Mouse (Mus musculus) limb, embryonic 11.5 days (tissue): ENCODE results near the gene Limd1. TPM values are rescaled to one million over a fixed set of nuclear protein-coding genes. Genes with fewer than 3 reads are reported as not detected.
A peak's percentile ranks its signal among the peaks of the same experiment; 100 is the strongest.

Source experiments
- ATAC-seq: fragments of 200-750 bp; cut with Nextera tagmentation; 2 replicates; pipeline ENCODE4 v1.8.0; 2017; ENCODE audit warnings: low read depth; ENCODE audit not compliant: insufficient number of reproducible peaks, low FRiP score, low TSS enrichment
- DNase-seq: peaks from one replicate; pipeline ENCODE4 v3.0.0-alpha.2; 2015; ENCODE audit warnings: low spot score
- H3K27ac ChIP-seq: fragments of 300-500 bp; sonication (generic); replicated peaks from 2 replicates; pipeline ENCODE4 v1.5.1; 2014; ENCODE audit warnings: low read depth, mild to moderate bottlenecking, low read length
- H3K27me3 ChIP-seq: fragments of 300-500 bp; sonication (generic); 2 replicates; pipeline ENCODE4 v1.6.1; 2014; ENCODE audit warnings: mild to moderate bottlenecking, low read length, mixed read lengths; ENCODE audit not compliant: control insufficient read depth, insufficient read depth
- H3K36me3 ChIP-seq: fragments of 300-500 bp; sonication (generic); 2 replicates; pipeline ENCODE4 v1.6.1; 2014; ENCODE audit warnings: mild to moderate bottlenecking, low read length, moderate library complexity, mixed read lengths; ENCODE audit not compliant: control insufficient read depth, insufficient read depth
- H3K4me1 ChIP-seq: fragments of 300-500 bp; sonication (generic); 2 replicates; pipeline ENCODE4 v1.6.1; 2014; ENCODE audit warnings: low read length, mixed read lengths; ENCODE audit not compliant: control insufficient read depth, insufficient read depth
- H3K4me2 ChIP-seq: fragments of 300-500 bp; sonication (generic); 2 replicates; pipeline ENCODE4 v1.6.1; 2014; ENCODE audit warnings: low read depth, mild to moderate bottlenecking, moderate library complexity; ENCODE audit not compliant: severe bottlenecking
- H3K4me3 ChIP-seq: fragments of 300-500 bp; sonication (generic); 2 replicates; pipeline ENCODE4 v1.5.1; 2014; ENCODE audit warnings: low read depth, low read length
- H3K9ac ChIP-seq: fragments of 300-500 bp; sonication (generic); 2 replicates; pipeline ENCODE4 v1.6.1; 2014; ENCODE audit warnings: mild to moderate bottlenecking, low read length
- H3K9me3 ChIP-seq: fragments of 300-500 bp; sonication (generic); 2 replicates; pipeline ENCODE4 v1.6.1; 2016; ENCODE audit warnings: low read length; ENCODE audit not compliant: control insufficient read depth
- WGBS: fragments of 180-500 bp; shearing (Covaris S2); extraction: QIAGEN DNeasy Blood & Tissue Kit; methylation state at CpG from one replicate; pipeline ENCODE4 v1.1.7; 2014; 5-methylcytosine and 5-hydroxymethylcytosine counted together
- polyA plus RNA-seq: library from polyadenylated mRNA; unstranded; fragments of >200 nt; fragmentation: Nextera tagmentation; extraction: Ambion mirVana; gene quantifications from 2 replicates; pipeline ENCODE4 v1.2.1, GENCODE M21; 2014

The Limd1 gene
- polyA plus RNA-seq, 1 experiment from 2014 or later: 51.1 TPM

- Histone ChIP-seq H3K4me1 (peaks cover 8% of the 10 kb centered on the region), H3K27ac (peak overlapping the region; percentile 59; the same call in 1 of the 2 replicates), H3K9ac (peak overlapping the region; percentile 64), H3K36me3 (no peaks in the 10 kb centered on the region), H3K27me3 (no peaks in the 10 kb centered on the region), H3K9me3 (no peaks in the 10 kb centered on the region), H3K4me3 (peak overlapping the region; percentile 83), H3K4me2 (peak overlapping the region; percentile 68)
- 29% methylated on average over 6 of the region's 6 CpGs for WGBS
- ATAC-seq: no peak
- no peak for DNase-seq
These were observed 49.8 kb downstream of the Limd1 start for GRCm38 (mm10) chr9:123528087-123528925.

- Histone ChIP-seq H3K4me1 (peaks cover 8% of the 10 kb centered on the region), H3K9me3 (no peaks in the 10 kb centered on the region), H3K27ac (peak overlapping the region; percentile 59; the same call in 1 of the 2 replicates), H3K27me3 (no peaks in the 10 kb centered on the region), H3K9ac (peak overlapping the region; percentile 64), H3K36me3 (no peaks in the 10 kb centered on the region), H3K4me3 (peak overlapping the region; percentile 83), H3K4me2 (peak overlapping the region; percentile 68)
- DNase-seq (peak; percentile 66), ATAC-seq (0 out of 2 replicates have a peak, but pooled peaks have one; percentile 18)
- WGBS: 2% methylated on average over 17 of the region's 17 CpGs
These were observed 50.4 kb downstream of the Limd1 start for GRCm38 (mm10) chr9:123528926-123529295.

- Histone ChIP-seq H3K4me1 (peaks cover 8% of the 10 kb centered on the region), H3K9me3 (no peaks in the 10 kb centered on the region), H3K9ac (peak within 1 kb of the TSS; percentile 85), H3K4me3 (peak within 1 kb of the TSS; percentile 83), H3K27me3 (no peaks in the 10 kb centered on the region), H3K27ac (peak within 1 kb of the TSS; percentile 75), H3K4me2 (peak within 1 kb of the TSS; percentile 68), H3K36me3 (no peaks in the 10 kb centered on the region)
- under 1% methylated on average over 75 of the region's 79 CpGs for WGBS
- DNase-seq (peak; percentile 99), ATAC-seq (peak; percentile 99)
These were observed 51.1 kb downstream of the Limd1 start, which contains the start of gene Sacm1l for GRCm38 (mm10) chr9:123529392-123530157. Sacm1l (plus strand) TSS chr9:123529759.

- ATAC-seq: no peak
- Histone ChIP-seq H3K9me3 (no peaks in the 10 kb centered on the region), H3K27me3 (no peaks in the 10 kb centered on the region), H3K27ac (peak overlapping the region; percentile 75), H3K4me3 (peak overlapping the region; percentile 83), H3K36me3 (no peaks in the 10 kb centered on the region), H3K9ac (peak overlapping the region; percentile 85), H3K4me2 (peak overlapping the region; percentile 47), H3K4me1 (peaks cover 8% of the 10 kb centered on the region)
- DNase-seq: no peak
- WGBS: 0% methylated on average over 13 of the region's 13 CpGs
These were observed 51.6 kb downstream of the Limd1 start for GRCm38 (mm10) chr9:123530158-123530475.

GRCm38 (mm10) chr9:123530566-123531130 lies 52.1 kb downstream of the Limd1 start:
- peak overlapping the region; percentile 83 for H3K4me3 ChIP-seq
- H3K9me3 ChIP-seq: no peaks in the 10 kb centered on the region
- peak overlapping the region; percentile 85 for H3K9ac ChIP-seq
- DNase-seq (no peak), ATAC-seq (no peak)
- H3K4me1 ChIP-seq: peaks cover 8% of the 10 kb centered on the region
- peak overlapping the region; percentile 47 for H3K4me2 ChIP-seq
- H3K27me3 ChIP-seq: no peaks in the 10 kb centered on the region
- WGBS: 37% methylated on average over 11 of the region's 11 CpGs
- H3K36me3 ChIP-seq: no peaks in the 10 kb centered on the region
- H3K27ac ChIP-seq: no peak overlapping the region

- Histone ChIP-seq H3K36me3 (no peaks in the 10 kb centered on the region), H3K27ac (no peak overlapping the region), H3K27me3 (no peaks in the 10 kb centered on the region), H3K9ac (no peak overlapping the region), H3K4me2 (peak overlapping the region; percentile 47), H3K4me1 (peaks cover 8% of the 10 kb centered on the region), H3K9me3 (no peaks in the 10 kb centered on the region), H3K4me3 (no peak overlapping the region)
- ATAC-seq (no peak), DNase-seq (no peak)
These were observed 52.7 kb downstream of the Limd1 start for GRCm38 (mm10) chr9:123531234-123531633.

- H3K4me2 ChIP-seq: no peak overlapping the region
- no peak for DNase-seq
- no peaks in the 10 kb centered on the region; the same call in 1 of the 2 replicates for H3K4me1 ChIP-seq
- 94% methylated on average over 2 of the region's 2 CpGs for WGBS
- H3K27ac ChIP-seq: no peak overlapping the region
- H3K9me3 ChIP-seq: no peaks in the 10 kb centered on the region
- no peak for ATAC-seq
- H3K36me3 ChIP-seq: no peaks in the 10 kb centered on the region
- no peak overlapping the region for H3K4me3 ChIP-seq
- no peak overlapping the region for H3K9ac ChIP-seq
- H3K27me3 ChIP-seq: no peaks in the 10 kb centered on the region
These were observed 58.1 kb downstream of the Limd1 start for GRCm38 (mm10) chr9:123536613-123537012.

- Histone ChIP-seq H3K4me1 (no peaks in the 10 kb centered on the region), H3K27ac (no peak overlapping the region), H3K27me3 (no peaks in the 10 kb centered on the region), H3K9ac (no peak overlapping the region), H3K36me3 (no peaks in the 10 kb centered on the region), H3K4me3 (no peak overlapping the region), H3K4me2 (no peak overlapping the region), H3K9me3 (no peaks in the 10 kb centered on the region)
- no peak for ATAC-seq
- DNase-seq: no peak
- 38% methylated on average over 4 of the region's 4 CpGs for WGBS
These were observed 59.7 kb downstream of the Limd1 start for GRCm38 (mm10) chr9:123538189-123538588.
